9 mouse cellular contexts compared by ENCODE assay signal in genomic region chr10:68319438-68319837, GRCm38 (mm10). TPM values are rescaled to one million over a fixed set of nuclear protein-coding genes. Genes with fewer than 3 reads are reported as not detected.
A peak's percentile ranks its signal among the peaks of the same experiment; 100 is the strongest.
DNase-seq lines count a peak whose midpoint lies in the region; ATAC-seq lines count a peak whose summit lies in the region.
"Had no signal": no experiment of that assay in that cellular context is flagged by ENCODE, and none has a peak within 500 bp of the region (broad histone marks: within the 10 kb centered on the region; RNA-seq: fewer than 3 reads in every experiment).

No protein-coding gene starts in this region.

- peaks cover 7% of the 10 kb centered on the region; the same call in 1 of the 2 replicates for H3K4me1 ChIP-seq in liver, embryonic 12.5 days
- H3K4me1 ChIP-seq in liver, embryonic 11.5 days (replicated peaks; ENCODE audit: control insufficient read depth, insufficient read depth, low read length), result no peaks in the 10 kb centered on the region
- H3K4me1 ChIP-seq in heart, embryonic 12.5 days (replicated peaks), result peaks cover 14% of the 10 kb centered on the region

- H3K4me2 ChIP-seq in liver, embryonic 12.5 days, result no peak overlapping the region
- no peak overlapping the region for H3K4me2 ChIP-seq in liver, embryonic 11.5 days
- no peak overlapping the region for H3K4me2 ChIP-seq in heart, embryonic 12.5 days

- no peak overlapping the region for H3K4me3 ChIP-seq in liver, embryonic 12.5 days
- no peak overlapping the region for H3K4me3 ChIP-seq in liver, embryonic 11.5 days (ENCODE audit: low read depth, low read length)
- no peak overlapping the region for H3K4me3 ChIP-seq in heart, embryonic 12.5 days

- no peaks in the 10 kb centered on the region for H3K36me3 ChIP-seq in liver, embryonic 12.5 days
- no peaks in the 10 kb centered on the region for H3K36me3 ChIP-seq in liver, embryonic 11.5 days (ENCODE audit: control insufficient read depth, insufficient read depth, low read length)
- no peaks in the 10 kb centered on the region for H3K36me3 ChIP-seq in heart, embryonic 12.5 days

- no peaks in the 10 kb centered on the region for H3K9me3 ChIP-seq in liver, embryonic 12.5 days (replicated peaks)
- H3K9me3 ChIP-seq in liver, embryonic 11.5 days (ENCODE audit: control insufficient read depth, low read length), result no peaks in the 10 kb centered on the region
- 0 out of 2 replicates have a peak, but pooled peaks cover 6% of the 10 kb centered on the region for H3K9me3 ChIP-seq in heart, embryonic 12.5 days (replicated peaks)

- no peak overlapping the region for H3K9ac ChIP-seq in liver, embryonic 12.5 days
- H3K9ac ChIP-seq in liver, embryonic 11.5 days (ENCODE audit: low read depth, low read length), result no peak overlapping the region
- no peak overlapping the region for H3K9ac ChIP-seq in heart, embryonic 12.5 days
- H3K9ac ChIP-seq: forebrain, postnatal 0 days had no signal

- H3K27me3 ChIP-seq in liver, embryonic 12.5 days (replicated peaks), result no peaks in the 10 kb centered on the region
- no peaks in the 10 kb centered on the region for H3K27me3 ChIP-seq in liver, embryonic 11.5 days (replicated peaks; ENCODE audit: control insufficient read depth, insufficient read depth, low read length)
- no peaks in the 10 kb centered on the region for H3K27me3 ChIP-seq in heart, embryonic 12.5 days (replicated peaks)

- H3K27ac ChIP-seq in liver, embryonic 12.5 days, result 0 out of 2 replicates have a peak overlapping the region, but pooled peaks have one; percentile 20
- H3K27ac ChIP-seq in liver, embryonic 11.5 days (ENCODE audit: low read depth, low read length), result no peak overlapping the region
- H3K27ac ChIP-seq in heart, embryonic 12.5 days (ENCODE audit: poor library complexity, severe bottlenecking), result peak overlapping the region; percentile 69

- peak; percentile 7 to 38 for DNase-seq in adrenal gland, adult (ENCODE audit: inconsistent age in 2 of 2, low spot score in 1 of 2)
- no peak for DNase-seq in adrenal gland, postnatal 10 days
- no peak for DNase-seq in liver, embryonic 11.5 days (ENCODE audit: low spot score)
- peak; percentile 18 for DNase-seq in lung, postnatal 10 days
- DNase-seq in urinary bladder, adult 2 months (ENCODE audit: low spot score), result no peak
- no peak for DNase-seq in Muller cell, postnatal 12 days (ENCODE audit: inconsistent ontology term)
- DNase-seq: forebrain, postnatal 0 days had no signal

- 45% methylated on average over 6 of the region's 6 CpGs for WGBS in liver, embryonic 12.5 days (ENCODE audit: insufficient replicate concordance)
- WGBS in liver, embryonic 11.5 days, result 50% methylated on average over 6 of the region's 6 CpGs
- WGBS in heart, embryonic 12.5 days, result 33% methylated on average over 6 of the region's 6 CpGs

- ATAC-seq in liver, embryonic 12.5 days, result no peak
- no peak for ATAC-seq in liver, embryonic 11.5 days (replicated peaks; ENCODE audit: low FRiP score)
- no peak for ATAC-seq in heart, embryonic 12.5 days (ENCODE audit: insufficient number of reproducible peaks, low FRiP score)
- ATAC-seq: forebrain, postnatal 0 days had no signal

RNA-seq across cellular contexts. Expression of gene Arid5b, which starts 40.9 kb away (rescaled TPM):
- 10 to 100 TPM; 25.8 to 31.5 TPM for total RNA-seq in adrenal gland, postnatal 10 days (2021)
- polyA plus RNA-seq in liver, embryonic 12.5 days (2016; fragmentation: Nextera tagmentation; extraction: Ambion mirVana), result 6.5 and 7.2 TPM in 2 replicates
- 11.9 and 15.3 TPM in 2 replicates for polyA plus RNA-seq in liver, embryonic 11.5 days (2014; fragmentation: Nextera tagmentation; extraction: Ambion mirVana)
- 18.9 and 19.3 TPM in 2 replicates for polyA plus RNA-seq in heart, embryonic 12.5 days (2016; fragmentation: Nextera tagmentation; extraction: Ambion mirVana)
- 15.8 and 19.7 TPM in 2 replicates for polyA plus RNA-seq in urinary bladder, adult 2 months (2012; rRNA removed)

Comparison
In these comparisons a context has a peak if more than half of its experiments do, and no peak if none do; other contexts are left out.
1. DNase-seq: peak in adrenal gland, adult (2 of 2) and lung, postnatal 10 days (single experiment); none in adrenal gland, postnatal 10 days (single experiment), liver, embryonic 11.5 days (single experiment), urinary bladder, adult 2 months (single experiment) and Muller cell, postnatal 12 days (single experiment).